Mouse (Mus musculus) forebrain, embryonic 16.5 days (tissue): ENCODE results near the gene Fmnl2. TPM values are rescaled to one million over a fixed set of nuclear protein-coding genes. Genes with fewer than 3 reads are reported as not detected.

Source experiments
- ATAC-seq: fragments of 200-750 bp; cut with Nextera tagmentation; 2 replicates; pipeline ENCODE4 v1.8.0; 2017; ENCODE audit warnings: mild to moderate bottlenecking, moderate library complexity
- H3K27ac ChIP-seq: fragments of 300-500 bp; sonication (generic); 2 replicates; pipeline ENCODE4 v1.5.1; 2014; ENCODE audit warnings: low read length, control low read depth
- H3K27me3 ChIP-seq: fragments of 300-500 bp; sonication (generic); replicated peaks from 2 replicates; pipeline ENCODE4 v1.6.1; 2014; ENCODE audit warnings: low read length; ENCODE audit not compliant: control insufficient read depth, insufficient read depth
- H3K36me3 ChIP-seq: fragments of 300-500 bp; sonication (generic); 2 replicates; pipeline ENCODE4 v1.6.1; 2014; ENCODE audit not compliant: control insufficient read depth, insufficient read depth
- H3K4me1 ChIP-seq: fragments of 300-500 bp; sonication (generic); replicated peaks from 2 replicates; pipeline ENCODE4 v1.6.1; 2014; ENCODE audit warnings: low read length; ENCODE audit not compliant: control insufficient read depth, insufficient read depth
- H3K4me2 ChIP-seq: fragments of 300-500 bp; sonication (generic); 2 replicates; pipeline ENCODE4 v1.6.1; 2014; ENCODE audit warnings: mild to moderate bottlenecking, low read length, control low read depth
- H3K4me3 ChIP-seq: fragments of 300-500 bp; sonication (generic); replicated peaks from 2 replicates; pipeline ENCODE4 v1.5.1; 2014; ENCODE audit warnings: mild to moderate bottlenecking, low read length, control low read depth
- H3K9ac ChIP-seq: fragments of 300-500 bp; sonication (generic); replicated peaks from 2 replicates; pipeline ENCODE4 v1.6.1; 2014; ENCODE audit warnings: low read depth, low read length, control low read depth
- H3K9me3 ChIP-seq: fragments of 300-500 bp; sonication (generic); 2 replicates; pipeline ENCODE4 v1.6.1; 2016; ENCODE audit warnings: low read length; ENCODE audit not compliant: control insufficient read depth
- WGBS: fragments of 180-500 bp; shearing (Covaris S2); extraction: QIAGEN DNeasy Blood & Tissue Kit; methylation state at CpG from one replicate; pipeline ENCODE4 v1.1.7; 2014; 5-methylcytosine and 5-hydroxymethylcytosine counted together
- polyA plus RNA-seq: library from polyadenylated mRNA; unstranded; fragments of >200 nt; fragmentation: Nextera tagmentation; extraction: Ambion mirVana; gene quantifications from 2 replicates; pipeline ENCODE4 v1.2.1, GENCODE M21; 2015

Fmnl2 gene
- polyA plus RNA-seq, 1 experiment from 2014 or later: 15.5 TPM

DNA sequence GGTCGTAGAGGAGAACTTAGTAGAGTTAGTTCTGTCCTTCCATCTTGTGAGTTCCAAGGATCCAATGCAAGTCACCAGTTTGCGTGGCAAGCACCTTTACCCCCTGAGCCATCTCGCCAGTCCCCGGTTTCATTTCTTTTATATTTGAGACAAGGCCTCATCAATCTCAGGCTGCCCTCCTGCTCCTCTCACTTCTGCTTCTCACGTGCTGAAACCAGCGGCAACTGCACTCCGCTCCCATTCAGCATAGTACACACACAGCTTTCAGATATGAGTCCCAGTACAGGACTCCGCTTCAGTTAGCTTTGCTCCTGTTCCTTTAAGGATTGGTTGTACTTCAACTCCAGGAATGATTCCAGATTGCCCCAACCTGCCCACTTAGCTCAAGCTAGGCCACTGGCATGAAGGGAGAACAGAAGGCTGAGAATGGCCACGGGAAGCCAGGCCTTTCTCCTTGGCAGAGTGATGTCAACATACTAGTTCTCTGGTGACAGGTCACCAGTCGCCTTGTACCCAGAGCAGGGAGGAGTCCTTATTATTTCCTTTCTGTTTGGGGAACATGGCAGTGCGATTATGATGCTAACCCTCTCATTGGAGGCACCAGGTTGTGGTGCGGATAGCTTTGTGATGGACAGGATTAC is 109.3 kb downstream of the Fmnl2 start:
- Histone ChIP-seq H3K9ac (no peak overlapping the region), H3K9me3 (no peaks in the 10 kb centered on the region), H3K36me3 (no peaks in the 10 kb centered on the region), H3K27me3 (no peaks in the 10 kb centered on the region), H3K27ac (no peak overlapping the region), H3K4me3 (no peak overlapping the region), H3K4me2 (no peak overlapping the region), H3K4me1 (peaks cover 27% of the 10 kb centered on the region)
- ATAC-seq: no peak
- 81% methylated on average over 12 of the region's 12 CpGs for WGBS

GRCm38 (mm10) chr2:52967461-52967823 is 109.8 kb downstream of the Fmnl2 start:
- WGBS: 87% methylated on average over 5 of the region's 5 CpGs
- H3K27me3 ChIP-seq: no peaks in the 10 kb centered on the region
- peaks cover 27% of the 10 kb centered on the region for H3K4me1 ChIP-seq
- H3K4me3 ChIP-seq: no peak overlapping the region
- H3K9ac ChIP-seq: no peak overlapping the region
- no peak overlapping the region for H3K27ac ChIP-seq
- ATAC-seq: no peak
- H3K36me3 ChIP-seq: no peaks in the 10 kb centered on the region
- H3K4me2 ChIP-seq: no peak overlapping the region
- no peaks in the 10 kb centered on the region for H3K9me3 ChIP-seq

DNA sequence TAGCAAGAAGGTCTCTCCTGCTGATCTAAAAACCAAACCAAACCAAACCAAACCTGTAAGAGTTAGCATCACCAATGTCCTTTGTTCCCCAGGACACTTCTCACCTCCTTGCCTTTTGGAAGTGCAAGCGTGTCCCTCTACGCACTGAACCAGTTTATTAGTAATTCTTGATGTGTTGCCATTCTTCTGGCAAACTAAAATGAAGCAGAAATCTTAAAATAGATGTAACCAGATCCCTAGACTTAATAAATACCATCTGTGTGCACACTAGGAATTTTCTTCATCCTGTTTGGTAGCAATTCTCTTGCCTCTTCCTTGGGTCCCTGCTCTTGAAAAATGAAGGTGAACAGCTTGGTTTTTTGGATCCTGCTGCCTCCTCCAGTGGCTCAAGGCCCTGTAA is 111.2 kb downstream of the Fmnl2 start:
- no peak overlapping the region for H3K9ac ChIP-seq
- H3K9me3 ChIP-seq: no peaks in the 10 kb centered on the region
- no peak overlapping the region for H3K4me2 ChIP-seq
- peaks cover 20% of the 10 kb centered on the region for H3K4me1 ChIP-seq
- H3K27me3 ChIP-seq: no peaks in the 10 kb centered on the region
- no peak for ATAC-seq
- 65% methylated on average over 2 of the region's 2 CpGs for WGBS
- H3K27ac ChIP-seq: peak overlapping the region; percentile 37
- no peaks in the 10 kb centered on the region for H3K36me3 ChIP-seq
- H3K4me3 ChIP-seq: no peak overlapping the region

GRCm38 (mm10) chr2:52974056-52974455 is 116.4 kb downstream of the Fmnl2 start:
- H3K4me1 ChIP-seq: peaks cover 5% of the 10 kb centered on the region
- ATAC-seq: no peak
- H3K9me3 ChIP-seq: no peaks in the 10 kb centered on the region
- H3K4me3 ChIP-seq: no peak overlapping the region
- H3K27ac ChIP-seq: no peak overlapping the region
- no peak overlapping the region for H3K9ac ChIP-seq
- H3K4me2 ChIP-seq: no peak overlapping the region
- 89% methylated on average over 6 of the region's 6 CpGs for WGBS
- no peaks in the 10 kb centered on the region for H3K27me3 ChIP-seq
- H3K36me3 ChIP-seq: no peaks in the 10 kb centered on the region

DNA sequence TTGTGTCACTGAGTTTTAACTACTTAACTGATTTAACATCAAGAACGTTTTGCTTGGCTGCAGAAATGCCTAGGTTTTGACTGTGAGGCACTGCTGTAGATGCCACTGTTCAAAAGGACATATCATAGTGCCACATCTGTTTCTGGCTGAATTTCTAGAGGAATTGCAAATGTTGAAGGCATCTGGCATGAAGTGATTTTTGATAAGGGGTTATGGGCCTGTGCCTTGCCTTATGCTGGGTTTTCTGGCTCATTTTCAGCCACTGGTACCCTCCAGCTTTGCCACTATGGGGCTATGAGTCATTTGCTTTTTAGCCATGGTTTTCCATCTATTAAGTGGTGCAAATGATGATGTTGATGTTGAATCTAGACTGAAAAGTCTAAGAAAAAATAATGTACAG is 117.1 kb downstream of the Fmnl2 start:
- no peaks in the 10 kb centered on the region for H3K36me3 ChIP-seq

GRCm38 (mm10) chr2:52977921-52978675 is 120.4 kb downstream of the Fmnl2 start:
- no peaks in the 10 kb centered on the region for H3K9me3 ChIP-seq
- no peaks in the 10 kb centered on the region for H3K27me3 ChIP-seq
- no peak overlapping the region for H3K27ac ChIP-seq
- peaks cover 14% of the 10 kb centered on the region for H3K4me1 ChIP-seq
- no peaks in the 10 kb centered on the region for H3K36me3 ChIP-seq
- H3K4me2 ChIP-seq: no peak overlapping the region
- ATAC-seq: no peak
- 66% methylated on average over 6 of the region's 6 CpGs for WGBS
- H3K9ac ChIP-seq: no peak overlapping the region
- H3K4me3 ChIP-seq: no peak overlapping the region

More for the DNA sequence above, 117.1 kb downstream of the Fmnl2 start:
- Histone ChIP-seq H3K27me3 (no peaks in the 10 kb centered on the region), H3K4me3 (no peak overlapping the region), H3K27ac (no peak overlapping the region), H3K4me2 (no peak overlapping the region), H3K4me1 (peaks cover 11% of the 10 kb centered on the region), H3K9ac (no peak overlapping the region), H3K9me3 (no peaks in the 10 kb centered on the region)
- 89% methylated on average over 1 of the region's 1 CpGs for WGBS
- ATAC-seq: no peak

GRCm38 (mm10) chr2:52978796-52979195 is 121.1 kb downstream of the Fmnl2 start:
- H3K9me3 ChIP-seq: no peaks in the 10 kb centered on the region
- WGBS: 60% methylated on average over 2 of the region's 2 CpGs
- no peak for ATAC-seq

GRCm38 (mm10) chr2:52979280-52979763 is 121.7 kb downstream of the Fmnl2 start:
- H3K27ac ChIP-seq: no peak overlapping the region
- H3K4me1 ChIP-seq: peaks cover 14% of the 10 kb centered on the region
- H3K9ac ChIP-seq: no peak overlapping the region
- no peak overlapping the region for H3K4me3 ChIP-seq
- no peaks in the 10 kb centered on the region for H3K9me3 ChIP-seq
- no peaks in the 10 kb centered on the region for H3K36me3 ChIP-seq
- no peak overlapping the region for H3K4me2 ChIP-seq
- ATAC-seq: peak; percentile 32
- 24% methylated on average over 4 of the region's 4 CpGs for WGBS
- no peaks in the 10 kb centered on the region for H3K27me3 ChIP-seq

More at GRCm38 (mm10) chr2:52978796-52979195, 121.1 kb downstream of the Fmnl2 start:
- Histone ChIP-seq H3K36me3 (no peaks in the 10 kb centered on the region), H3K4me1 (peaks cover 14% of the 10 kb centered on the region), H3K4me2 (no peak overlapping the region), H3K9ac (no peak overlapping the region), H3K4me3 (no peak overlapping the region), H3K27me3 (no peaks in the 10 kb centered on the region), H3K27ac (no peak overlapping the region)

DNA sequence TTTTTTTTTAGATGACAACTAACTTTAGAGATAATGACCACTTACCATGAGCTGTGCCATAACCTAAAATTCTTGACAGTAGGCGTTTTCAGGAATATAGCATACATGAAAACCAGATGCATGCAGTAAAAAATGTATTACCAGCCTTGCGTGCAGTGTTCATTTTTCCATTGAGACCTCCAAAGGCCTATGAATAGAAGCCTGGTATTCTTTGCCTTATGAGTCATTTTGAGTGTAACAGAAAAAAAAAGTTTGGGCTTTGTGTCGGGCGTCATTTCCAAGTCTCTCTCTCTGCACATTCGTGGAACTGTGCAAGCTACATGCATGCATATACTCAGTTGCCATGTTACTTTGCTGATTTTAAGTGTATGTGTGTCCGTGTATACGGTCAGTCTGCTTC is 123.5 kb downstream of the Fmnl2 start:
- H3K36me3 ChIP-seq: no peaks in the 10 kb centered on the region
- peaks cover 26% of the 10 kb centered on the region for H3K4me1 ChIP-seq
- no peak overlapping the region for H3K4me3 ChIP-seq
- no peak overlapping the region for H3K9ac ChIP-seq
- H3K27ac ChIP-seq: no peak overlapping the region
- no peak for ATAC-seq
- 86% methylated on average over 7 of the region's 7 CpGs for WGBS
- no peak overlapping the region for H3K4me2 ChIP-seq
- H3K27me3 ChIP-seq: no peaks in the 10 kb centered on the region
- H3K9me3 ChIP-seq: no peaks in the 10 kb centered on the region
